Mouse (Mus musculus) gastrocnemius, adult 2 months (tissue): Measurements from ENCODE around the gene Tom1l2. TPM values are rescaled to one million over a fixed set of nuclear protein-coding genes. Genes with fewer than 3 reads are reported as not detected.

Experiments used
- DNase-seq: peaks from one replicate; pipeline ENCODE4 v3.0.0; 2022
- H3K27ac ChIP-seq: fragments of 200-600 bp; 2 replicates; pipeline ENCODE4 v1.8.1; 2022; ENCODE audit warnings: mild to moderate bottlenecking
- H3K4me3 ChIP-seq: fragments of 200-600 bp; 2 replicates; pipeline ENCODE4 v1.8.1; 2022; ENCODE audit warnings: mild to moderate bottlenecking, moderate library complexity
- CTCF ChIP-seq: fragments of 200-600 bp; IDR thresholded peaks from 2 replicates; pipeline ENCODE4 v1.8.1; 2022; ENCODE audit warnings: antibody characterized with exemption, mild to moderate bottlenecking, moderate library complexity
- intact Hi-C: fragments of 180-260 bp; cut with DNase I; formaldehyde crosslinking; loops from one replicate; pipeline ENCODE4 v1.15.1; 2025
- microRNA-seq: library from miRNA; unstranded; fragments of <30 nt; microRNA quantifications from one replicate; pipeline ENCODE4 v1.2.0, GENCODE M21; 2021
- total RNA-seq, 2 experiments: library from RNA; stranded (reverse); gene quantifications; 2 replicates each; pipeline ENCODE4 v1.2.3; 2021

Gene Tom1l2
- total RNA-seq, 2 experiments from 2014 or later: 63.7 to 63.9 TPM

- TF ChIP-seq CTCF: no peak
- intact Hi-C loops: no loop called here
- Histone ChIP-seq H3K4me3 (no peak overlapping the region), H3K27ac (peak overlapping the region; percentile 38; the same call in 1 of the 2 replicates)
- DNase-seq: peak; percentile 75
Measured at GRCm38 (mm10) chr11:60182116-60182670, 170.5 kb downstream of the Tom1l2 start.

DNA sequence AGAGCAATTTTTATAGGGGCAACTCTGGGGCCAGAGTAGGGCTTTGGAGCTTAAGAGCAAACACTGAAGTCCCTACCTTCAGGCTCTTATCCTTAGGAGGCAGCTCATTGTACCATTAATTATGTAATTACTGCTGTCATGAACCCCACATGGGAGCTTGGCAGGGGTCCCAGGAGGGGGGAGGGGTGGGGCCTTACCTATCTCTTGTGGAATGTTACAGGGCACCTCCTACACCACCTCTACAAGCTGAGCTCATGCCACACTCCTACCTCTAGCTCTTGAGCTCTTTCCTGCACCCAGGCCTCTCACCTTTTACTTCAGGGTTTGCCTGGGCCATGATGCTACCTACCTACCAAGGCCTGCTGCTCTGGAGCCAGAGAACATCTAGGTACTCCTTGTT, 174.2 kb downstream of the Tom1l2 start:
- Histone ChIP-seq H3K4me3 (no peak overlapping the region), H3K27ac (peak overlapping the region; percentile 93; the same call in 1 of the 2 replicates)
- intact Hi-C loops: no loop called here
- no peak for DNase-seq
- no peak for TF ChIP-seq CTCF

DNA sequence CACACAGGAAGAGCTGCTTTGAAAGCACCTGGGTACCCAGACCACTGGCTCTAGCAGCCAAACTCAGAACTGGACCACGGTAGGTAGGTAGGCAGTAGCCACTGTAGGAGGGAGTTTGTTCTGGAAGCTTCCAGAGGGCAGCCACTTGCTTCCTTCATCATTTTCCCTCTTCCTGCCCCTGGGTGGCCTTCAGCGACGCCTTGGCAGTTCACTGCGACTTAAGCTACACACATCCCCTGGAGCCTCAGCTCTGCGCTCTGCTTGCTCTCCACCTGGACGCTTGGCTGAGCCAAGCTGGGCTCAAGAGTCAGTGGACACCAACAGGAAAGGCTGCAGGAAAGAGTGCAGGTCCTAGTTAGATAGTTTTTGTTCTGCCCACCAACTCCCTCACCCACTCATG, 174.7 kb downstream of the Tom1l2 start:
- no peak for DNase-seq
- peak overlapping the region; percentile 93; the same call in 1 of the 2 replicates for H3K27ac ChIP-seq

GRCm38 (mm10) chr11:60176975-60177657, 175.6 kb downstream of the Tom1l2 start:
- Histone ChIP-seq H3K4me3 (peak overlapping the region; percentile 86), H3K27ac (peak overlapping the region; percentile 93)
- intact Hi-C loops: no loop called here
- TF ChIP-seq CTCF: no peak
- peak; percentile 56 for DNase-seq

More for the DNA sequence above, 174.7 kb downstream of the Tom1l2 start:
- intact Hi-C loops: no loop called here
- no peak overlapping the region for H3K4me3 ChIP-seq
- TF ChIP-seq CTCF: no peak

Small RNAs within 50 kb of the gene (microRNA-seq; reads per million reads assigned to microRNA genes)
- gene Gm27711 (not detected), gene Mir6921 (not detected), gene Mir6922 (not detected)

Other genes with a start within 250 kb of the Tom1l2 start
- 10 to 100 TPM; 23.8 to 27.3 TPM for gene Rai1, start 247.9 kb downstream of the Tom1l2 start, total RNA-seq
- gene Srebf1, start 130.3 kb downstream of the Tom1l2 start, total RNA-seq: 10 to 100 TPM; 27.5 to 43.4 TPM
- gene Drc3, start 424 bp upstream of the Tom1l2 start, total RNA-seq: 1 to 10 TPM in 1 of 2 experiments, under 1 TPM in 1; 0.87 to 1.0 TPM
- 10 to 100 TPM; 64.5 to 66.7 TPM for gene Gid4, start 64.2 kb upstream of the Tom1l2 start, total RNA-seq
- 10 to 100 TPM; 28.9 to 31.4 TPM for gene Atpaf2, start 65.6 kb upstream of the Tom1l2 start, total RNA-seq
- 10 to 100 TPM; 26.4 to 26.6 TPM for gene Drg2, start 101.7 kb upstream of the Tom1l2 start, total RNA-seq
- gene Myo15, start 116.4 kb upstream of the Tom1l2 start, total RNA-seq: under 1 TPM in 1 of 2 experiments, not detected in 1; 0.06 TPM
- 100 to 1,000 TPM; 115 to 122 TPM for gene Alkbh5, start 183.5 kb upstream of the Tom1l2 start, total RNA-seq